Mouse (Mus musculus): ENCODE measurements around the gene Fkbpl. TPM values are rescaled to one million over a fixed set of nuclear protein-coding genes. Genes with fewer than 3 reads are reported as not detected.

Gene Fkbpl
- total and polyA plus RNA-seq, 3 experiments, result 6.4 to 7.0 TPM; not detected in 1

DNA sequence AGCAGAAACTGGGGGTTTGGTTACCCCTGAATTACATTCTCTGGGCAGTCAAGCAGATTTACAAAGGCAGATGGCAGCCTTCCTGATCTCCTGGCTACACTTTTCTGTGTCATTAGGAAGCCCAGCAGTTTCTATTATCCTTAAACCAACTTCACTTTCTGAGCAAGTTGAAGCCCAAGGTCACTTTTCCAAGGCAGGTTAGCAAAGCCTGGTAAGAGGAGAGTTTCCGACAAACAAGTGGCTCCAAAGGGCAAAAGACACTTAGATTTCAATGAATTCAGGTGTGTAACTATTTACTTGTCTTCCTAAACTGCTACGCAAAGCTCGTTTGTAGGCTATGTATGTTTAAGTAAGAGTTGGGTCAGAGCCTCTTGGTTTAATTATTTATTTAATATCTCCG lies 1.2 kb upstream of the Fkbpl start:
- Histone ChIP-seq H3K27ac (ENCODE audit: control insufficient read depth, low read depth, low read length) (no peak overlapping the region), H3K4me1 (ENCODE audit: control insufficient read depth in 1 of 2, insufficient read depth in 2 of 2, low read length in 2 of 2) (peaks cover 0 to 18% of the 10 kb centered on the region in 2 experiments; a peak in 3 of 4 replicates), H3K27me3 (ENCODE audit: control insufficient read depth in 1 of 2, insufficient read depth in 2 of 2, low read length in 2 of 2) (peaks cover 3% of the 10 kb centered on the region in 2 experiments; a peak in 3 of 4 replicates), H3K9ac (ENCODE audit: control insufficient read depth, low read depth, low read length, poor library complexity, severe bottlenecking) (no peak overlapping the region), H3K36me3 (ENCODE audit: control insufficient read depth in 1 of 2, insufficient read depth in 2 of 2, low read length in 2 of 2) (peaks cover 0 to 12% of the 10 kb centered on the region in 2 experiments; a peak in 2 of 4 replicates), H3K79me2 (ENCODE audit: control insufficient read depth, insufficient read depth, low read length, poor library complexity) (peaks cover 13% of the 10 kb centered on the region), H3K4me3 (ENCODE audit: control insufficient read depth in 1 of 2, insufficient read depth in 1 of 2, low read depth in 2 of 2, low read length in 2 of 2) (no peak overlapping the region), H3K9me3 (replicated peaks; ENCODE audit: insufficient read depth, low read length) (no peaks in the 10 kb centered on the region)
- DNase-seq (ENCODE audit: low read depth, low spot score), result no peak
- TF ChIP-seq SMC3 (IDR thresholded peaks at IDR 0.05; ENCODE audit: low read depth, low read length), result no peak

DNA sequence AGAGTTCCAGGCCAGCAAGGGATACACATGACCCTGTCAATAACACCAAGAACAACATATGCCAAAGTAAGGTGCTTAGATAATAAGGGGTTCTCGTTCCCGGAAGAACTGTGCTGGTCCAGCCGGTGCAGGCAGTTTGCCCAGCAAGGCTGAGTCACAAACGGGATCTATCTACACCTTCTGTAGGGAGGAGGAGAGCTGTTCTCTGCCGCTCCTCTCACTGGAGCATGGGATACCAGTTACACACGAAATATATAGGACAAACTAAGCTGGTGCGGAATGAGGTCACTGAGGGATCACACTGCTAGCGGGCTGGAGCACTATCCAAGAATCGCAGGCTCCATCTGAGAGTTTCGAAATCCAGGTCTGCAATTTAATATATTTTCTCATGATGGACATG lies 620 bp upstream of the Fkbpl start:
- TF ChIP-seq SMC3 (IDR thresholded peaks at IDR 0.05; ENCODE audit: low read depth, low read length) (no peak), BHLHE40 (IDR thresholded peaks at IDR 0.05; ENCODE audit: borderline replicate concordance, low read depth, low read length) (no peak), HCFC1 (IDR thresholded peaks at IDR 0.05; ENCODE audit: low read depth, low read length) (no peak), MYB (IDR thresholded peaks at IDR 0.05; ENCODE audit: low read depth, low read length) (no peak), ELF1 (IDR thresholded peaks at IDR 0.05; ENCODE audit: low read depth, low read length) (no peak), GATA1 (IDR thresholded peaks at IDR 0.05; ENCODE audit: low read depth, low read length) (no peak), ZKSCAN1 (IDR thresholded peaks at IDR 0.05; ENCODE audit: low read depth, low read length) (no peak), ETS1 (IDR thresholded peaks at IDR 0.05; ENCODE audit: low read depth, low read length) (no peak), ZMIZ1 (IDR thresholded peaks at IDR 0.05; ENCODE audit: low read depth, low read length) (no peak), RAD21 (IDR thresholded peaks at IDR 0.05; ENCODE audit: low read depth, low read length) (no peak), TAL1 (IDR thresholded peaks at IDR 0.05; ENCODE audit: low read length) (no peak), ZC3H11A (IDR thresholded peaks at IDR 0.05; ENCODE audit: low read depth, low read length) (no peak), MAZ (IDR thresholded peaks at IDR 0.05; ENCODE audit: low read depth, low read length) (no peak), GABPA (IDR thresholded peaks at IDR 0.05; ENCODE audit: low read depth, low read length) (no peak), POLR2AphosphoS5 (IDR thresholded peaks at IDR 0.05; ENCODE audit: borderline replicate concordance, low read depth, low read length) (no peak)
- Histone ChIP-seq H3K9ac (ENCODE audit: control insufficient read depth, low read depth, low read length, poor library complexity, severe bottlenecking) (no peak overlapping the region), H3K36me3 (ENCODE audit: control insufficient read depth in 1 of 2, insufficient read depth in 2 of 2, low read length in 2 of 2) (peaks cover 0 to 12% of the 10 kb centered on the region in 2 experiments; a peak in 2 of 4 replicates), H3K79me2 (ENCODE audit: control insufficient read depth, insufficient read depth, low read length, poor library complexity) (peaks cover 15% of the 10 kb centered on the region), H3K27me3 (ENCODE audit: control insufficient read depth in 1 of 2, insufficient read depth in 2 of 2, low read length in 2 of 2) (peaks cover 0 to 3% of the 10 kb centered on the region in 2 experiments; a peak in 1 of 4 replicates), H3K27ac (ENCODE audit: control insufficient read depth, low read depth, low read length) (no peak overlapping the region), H3K9me3 (replicated peaks; ENCODE audit: insufficient read depth, low read length) (no peaks in the 10 kb centered on the region), H3K4me3 (ENCODE audit: control insufficient read depth in 1 of 2, insufficient read depth in 1 of 2, low read depth in 2 of 2, low read length in 2 of 2) (no peak overlapping the region), H3K4me1 (ENCODE audit: control insufficient read depth in 1 of 2, insufficient read depth in 2 of 2, low read length in 2 of 2) (peaks cover 0 to 20% of the 10 kb centered on the region in 2 experiments; a peak in 3 of 4 replicates)
- no peak for DNase-seq (ENCODE audit: low read depth, low spot score)
